ENCODE assay signal across 13 mouse cellular contexts in the genomic region with DNA sequence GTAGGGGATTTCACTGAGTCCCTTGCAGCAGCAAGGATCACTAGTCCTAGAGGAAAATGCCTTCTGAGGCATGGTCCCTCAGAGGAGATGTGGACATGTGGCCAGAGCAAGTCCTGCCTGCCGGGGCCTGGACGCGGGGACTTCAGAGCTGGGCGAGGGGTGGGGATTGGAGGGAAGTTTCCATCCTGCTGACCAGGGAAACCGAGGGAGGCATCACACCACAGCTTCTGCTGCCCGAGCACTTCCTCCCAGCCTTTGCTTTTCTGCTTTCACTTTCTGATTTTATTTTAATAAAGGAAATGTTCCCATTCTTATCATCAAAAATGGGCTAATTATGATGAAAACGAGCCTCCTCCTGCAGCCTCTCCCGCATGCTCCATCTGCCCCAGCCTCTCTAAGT. TPM values are rescaled to one million over a fixed set of nuclear protein-coding genes. Genes with fewer than 3 reads are reported as not detected.
A peak's percentile ranks its signal among the peaks of the same experiment; 100 is the strongest.
DNase-seq lines count a peak whose midpoint lies in the region; ATAC-seq and TF ChIP-seq lines count a peak whose summit lies in the region.
"Had no signal": no experiment of that assay in that cellular context is flagged by ENCODE, and none has a peak within 500 bp of the region (broad histone marks: within the 10 kb centered on the region; RNA-seq: fewer than 3 reads in every experiment).

No protein-coding gene starts in this region.

- DNase-seq in kidney, postnatal 14 days, result no peak
- peak; percentile 29 to 31 for DNase-seq in B cell, adult 2 months
- DNase-seq in limb, embryonic 10.5 days (ENCODE audit: low spot score), result peak; percentile 18
- DNase-seq in urinary bladder, adult 18-20 months (ENCODE audit: low spot score in 2 of 2), result no peak
- DNase-seq in forebrain, postnatal 0 days, result no peak
- no peak for DNase-seq in ovary, postnatal 10 days (ENCODE audit: low spot score)
- DNase-seq: gastrocnemius, postnatal 36 days; lung, embryonic 14.5 days had no signal

- no peaks in the 10 kb centered on the region for H3K4me1 ChIP-seq in kidney, embryonic 14.5 days (ENCODE audit: control insufficient read depth, insufficient read depth, low read length)
- 0 out of 2 replicates have a peak, but pooled peaks cover 2% of the 10 kb centered on the region for H3K4me1 ChIP-seq in limb, embryonic 10.5 days
- 0 out of 2 replicates have a peak, but pooled peaks cover 4% of the 10 kb centered on the region for H3K4me1 ChIP-seq in forebrain, postnatal 0 days (ENCODE audit: insufficient read depth)
- H3K4me1 ChIP-seq: midbrain, embryonic 15.5 days; stomach, embryonic 15.5 days had no signal

- H3K9ac ChIP-seq in kidney, embryonic 14.5 days (ENCODE audit: low read depth, low read length), result no peak overlapping the region
- no peak overlapping the region for H3K9ac ChIP-seq in forebrain, postnatal 0 days
- H3K9ac ChIP-seq: intestine, embryonic 15.5 days; lung, embryonic 14.5 days; midbrain, embryonic 15.5 days; stomach, embryonic 15.5 days had no signal

- no peaks in the 10 kb centered on the region for H3K27me3 ChIP-seq in kidney, embryonic 14.5 days (ENCODE audit: control insufficient read depth, insufficient read depth, low read length)
- no peaks in the 10 kb centered on the region for H3K27me3 ChIP-seq in limb, embryonic 10.5 days (ENCODE audit: low read depth, poor library complexity, severe bottlenecking)
- H3K27me3 ChIP-seq in forebrain, postnatal 0 days (ENCODE audit: insufficient read depth, low read length), result no peaks in the 10 kb centered on the region
- H3K27me3 ChIP-seq: intestine, embryonic 15.5 days; midbrain, embryonic 15.5 days; stomach, embryonic 15.5 days had no signal

- H3K27ac ChIP-seq in kidney, embryonic 14.5 days (ENCODE audit: low read depth, low read length), result no peak overlapping the region
- no peak overlapping the region for H3K27ac ChIP-seq in limb, embryonic 10.5 days
- no peak overlapping the region for H3K27ac ChIP-seq in forebrain, postnatal 0 days (ENCODE audit: low read depth, low read length)
- H3K27ac ChIP-seq: intestine, embryonic 15.5 days; midbrain, embryonic 15.5 days; stomach, embryonic 15.5 days had no signal

- no peak overlapping the region for H3K4me2 ChIP-seq in kidney, embryonic 14.5 days (replicated peaks; ENCODE audit: low read depth, low read length)
- H3K4me2 ChIP-seq in forebrain, postnatal 0 days (ENCODE audit: low read depth), result no peak overlapping the region
- H3K4me2 ChIP-seq: intestine, embryonic 15.5 days; lung, embryonic 14.5 days; midbrain, embryonic 15.5 days; stomach, embryonic 15.5 days had no signal

- ATAC-seq in kidney, embryonic 14.5 days (ENCODE audit: low FRiP score, low TSS enrichment), result 0 out of 2 replicates have a peak, but pooled peaks have one; percentile 32
- peak; percentile 62 for ATAC-seq in common myeloid progenitor, adult 5-6 weeks (replicated peaks; ENCODE audit: low read depth, poor library complexity, severe bottlenecking)
- ATAC-seq in forebrain, postnatal 0 days, result no peak
- ATAC-seq: intestine, embryonic 15.5 days; midbrain, embryonic 15.5 days had no signal

- no peak overlapping the region for H3K4me3 ChIP-seq in kidney, embryonic 14.5 days (ENCODE audit: low read length)
- no peak overlapping the region for H3K4me3 ChIP-seq in limb, embryonic 10.5 days
- H3K4me3 ChIP-seq in forebrain, postnatal 0 days (ENCODE audit: low read depth, low read length), result no peak overlapping the region
- H3K4me3 ChIP-seq: intestine, embryonic 15.5 days; midbrain, embryonic 15.5 days; stomach, embryonic 15.5 days had no signal

- peaks cover 65% of the 10 kb centered on the region for H3K36me3 ChIP-seq in kidney, embryonic 14.5 days (ENCODE audit: control insufficient read depth, insufficient read depth, low read length)
- peaks cover 95% of the 10 kb centered on the region for H3K36me3 ChIP-seq in limb, embryonic 10.5 days
- peaks cover 32% of the 10 kb centered on the region for H3K36me3 ChIP-seq in forebrain, postnatal 0 days (ENCODE audit: insufficient read depth)

- no peak for TF ChIP-seq CTCF in forebrain, postnatal 0 days (IDR thresholded peaks at IDR 0.05; ENCODE audit: low read depth)

- H3K9me3 ChIP-seq in kidney, embryonic 14.5 days (ENCODE audit: control insufficient read depth, low read length), result no peaks in the 10 kb centered on the region
- H3K9me3 ChIP-seq in limb, embryonic 10.5 days (replicated peaks), result no peaks in the 10 kb centered on the region
- H3K9me3 ChIP-seq in forebrain, postnatal 0 days (ENCODE audit: low read length), result no peaks in the 10 kb centered on the region
- H3K9me3 ChIP-seq: intestine, embryonic 15.5 days; midbrain, embryonic 15.5 days; stomach, embryonic 15.5 days had no signal

- WGBS in kidney, embryonic 14.5 days, result 81% methylated on average over 8 of the region's 8 CpGs
- WGBS in limb, embryonic 10.5 days, result 93% methylated on average over 8 of the region's 8 CpGs
- 82% methylated on average over 8 of the region's 8 CpGs for WGBS in forebrain, postnatal 0 days

RNA-seq across cellular contexts. Expression of a gene that starts 27.5 kb away (rescaled TPM):
- 76.9 and 82.0 TPM in 2 replicates for polyA plus RNA-seq in kidney, embryonic 14.5 days (2014; fragmentation: Nextera tagmentation; extraction: Ambion mirVana)
- total RNA-seq in common myeloid progenitor, adult 5-6 weeks (2017), result 29.1 and 42.5 TPM in 2 replicates
- polyA plus RNA-seq in limb, embryonic 10.5 days (2016; fragmentation: Nextera tagmentation; extraction: Ambion mirVana), result 76.7 and 89.2 TPM in 2 replicates
- total RNA-seq in forebrain, postnatal 0 days (2014; rRNA removed), result 82.8 and 97.4 TPM in 2 replicates
- 86.3 and 100 TPM in 2 replicates for polyA plus RNA-seq in forebrain, postnatal 0 days (2015; fragmentation: Nextera tagmentation; extraction: Ambion mirVana)

Comparison
In these comparisons a context has a peak if more than half of its experiments do, and no peak if none do; other contexts are left out.
1. DNase-seq: peak in B cell, adult 2 months (2 of 2) and limb, embryonic 10.5 days (single experiment); none in kidney, postnatal 14 days (single experiment), urinary bladder, adult 18-20 months (0 of 2), forebrain, postnatal 0 days (single experiment) and ovary, postnatal 10 days (single experiment).